Mouse (Mus musculus) megakaryocyte, embryonic 14.5 days (primary cell): Measurements from ENCODE around the gene Gm21885.
"Not testable (repeated sequence)": the region's sequence is repeated elsewhere in the genome, so short reads cannot be mapped to it uniquely, and the experiment has no call there.

Experiments used
- FLI1 ChIP-seq: IDR thresholded peaks from 2 replicates; pipeline ENCODE4 v1.6.1; 2012; ENCODE audit warnings: low read length, inconsistent platforms, mixed read lengths
- GATA1 ChIP-seq: IDR thresholded peaks from 3 replicates; pipeline ENCODE4 v1.6.1; 2012; ENCODE audit warnings: mixed read lengths, low read length, inconsistent platforms, borderline replicate concordance

DNA sequence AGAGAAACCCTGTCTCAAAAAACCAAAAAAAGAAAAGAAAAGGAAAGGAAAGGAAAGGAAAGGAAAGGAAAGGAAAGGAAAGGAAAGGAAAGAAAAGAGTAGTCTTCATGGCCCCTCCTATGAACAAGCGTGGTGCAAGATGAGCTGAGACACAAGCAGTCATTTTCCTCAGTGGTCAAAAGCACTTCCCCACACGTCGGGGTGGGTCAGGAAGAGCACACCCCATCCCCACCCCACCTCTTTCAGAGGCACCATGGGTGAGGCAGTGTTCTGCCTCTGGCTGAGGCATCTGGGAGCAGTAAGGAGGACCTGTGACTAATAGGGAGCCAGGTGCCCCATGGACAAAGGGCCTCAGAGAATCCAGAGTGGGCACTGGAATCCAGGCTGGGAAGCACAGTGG, 15.5 kb upstream of the Gm21885 start:
- not testable (repeated sequence) for TF ChIP-seq GATA1, FLI1
